Mouse (Mus musculus) heart, postnatal 10 days (tissue): ENCODE data around the gene Palm2. TPM values are rescaled to one million over a fixed set of nuclear protein-coding genes. Genes with fewer than 3 reads are reported as not detected.
A peak's percentile ranks its signal among the peaks of the same experiment; 100 is the strongest.

ENCODE experiments used
- DNase-seq, 2 experiments: peaks; one replicate each; pipeline ENCODE4 v3.0.0; 2021
- intact Hi-C: fragments of 180-260 bp; cut with DNase I; formaldehyde crosslinking; loops from one replicate; pipeline ENCODE4 v1.15.1; 2025
- total RNA-seq, 2 experiments: library from RNA; stranded (reverse); gene quantifications; 2 replicates each; pipeline ENCODE4 v1.2.3; 2021

Gene Palm2
- total RNA-seq, 2 experiments from 2014 or later: 21.6 to 37.2 TPM

DNA sequence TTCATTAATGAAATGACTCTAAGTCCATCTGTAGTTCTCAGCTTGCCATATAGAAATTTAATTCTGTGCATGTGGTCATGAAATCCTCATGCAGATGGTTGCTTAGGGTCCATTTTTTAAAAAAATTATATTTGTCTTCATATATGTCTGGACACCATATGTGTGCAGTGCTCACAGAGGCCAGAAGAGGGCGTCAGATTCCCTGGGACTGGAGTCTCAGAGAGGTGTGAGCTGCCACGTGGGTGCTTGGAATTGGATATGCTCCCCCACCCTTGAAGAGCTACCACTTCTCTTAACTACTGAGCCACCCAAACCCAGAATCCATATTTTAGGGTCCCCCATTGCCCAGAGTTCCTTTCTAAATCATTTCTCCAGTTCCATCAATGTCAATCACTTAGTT, 131.8 kb downstream of the Palm2 start:
- DNase-seq: no peak
- intact Hi-C loops: no loop called here

DNA sequence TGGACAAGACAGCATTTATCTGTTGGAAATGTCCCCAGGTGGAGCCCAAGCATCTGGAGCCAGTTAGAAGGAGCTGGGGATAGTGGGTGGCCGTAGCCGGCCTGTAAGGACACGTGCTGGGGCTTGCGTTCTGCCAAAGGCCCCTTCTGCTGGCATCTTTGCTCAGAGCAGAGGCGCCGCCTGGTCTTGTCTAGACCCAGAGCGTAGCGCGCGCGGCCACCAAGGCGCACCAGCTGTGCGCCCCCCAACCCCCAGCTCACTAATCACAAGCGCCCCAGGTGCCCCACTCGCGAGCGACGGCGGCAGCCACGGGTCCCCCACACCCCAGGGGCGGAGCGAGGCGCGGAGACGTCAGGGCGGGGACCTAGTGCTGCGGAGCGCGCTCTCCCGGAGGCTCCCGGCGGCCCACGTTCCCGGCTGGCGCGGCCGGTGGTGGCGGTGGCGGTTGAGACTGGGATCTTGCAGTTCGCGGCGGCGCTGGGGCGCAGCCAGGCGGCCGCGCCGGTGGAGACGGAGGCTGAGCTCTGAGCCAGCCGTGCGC, 133.7 kb downstream of the Palm2 start, which contains the start of gene Pakap:
Pakap (plus strand) TSS at position 514 of the 541 bp plus-strand sequence.
- intact Hi-C loops: loop anchor here (2.0 kb wide), 1 partner anchor 39 kb away; no protein-coding TSS in a partner anchor
- DNase-seq: peak; percentile 80 to 83

DNA sequence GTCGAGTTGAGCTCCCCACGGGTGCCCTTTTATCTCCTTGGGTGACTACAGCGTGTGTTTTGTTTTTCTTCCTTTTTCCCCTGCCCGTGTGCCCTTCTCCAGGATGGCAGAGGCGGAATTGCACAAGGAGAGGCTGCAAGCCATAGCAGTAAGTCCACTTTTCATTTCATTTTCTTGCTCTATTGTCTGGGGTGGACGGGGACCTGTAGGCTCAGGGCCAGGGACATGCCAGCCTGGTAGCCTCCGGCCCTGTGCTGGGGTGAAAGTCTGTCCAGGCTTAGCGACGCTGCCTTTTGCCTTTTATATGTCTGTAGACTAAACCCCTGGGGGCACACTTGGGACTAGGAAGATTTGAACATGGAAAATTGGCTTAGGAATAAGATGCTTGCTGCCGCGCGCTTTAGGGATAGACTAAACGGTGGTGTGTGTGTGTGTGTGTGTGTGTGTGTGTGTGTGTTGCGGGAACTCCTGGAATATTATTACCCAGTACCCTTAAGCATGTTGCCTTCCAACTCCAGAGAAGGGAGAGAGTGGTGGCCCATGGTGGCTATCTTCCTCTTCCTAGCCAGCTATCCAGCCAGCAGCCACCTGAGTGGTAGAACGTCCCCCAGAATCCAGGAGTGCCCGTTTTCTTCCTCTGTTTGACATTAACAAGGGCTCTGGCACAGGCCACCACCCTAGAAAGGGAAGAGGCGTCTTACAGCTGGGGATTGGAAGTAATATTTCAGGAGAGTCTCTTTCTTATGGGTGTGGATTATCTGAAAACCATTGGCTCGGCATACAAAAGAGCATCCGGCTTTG, 134.4 kb downstream of the Palm2 start:
- intact Hi-C loops: loop anchor here (2.0 kb wide), 1 partner anchor 38 kb away; no protein-coding TSS in a partner anchor
- DNase-seq: peak; percentile 55 to 57

DNA sequence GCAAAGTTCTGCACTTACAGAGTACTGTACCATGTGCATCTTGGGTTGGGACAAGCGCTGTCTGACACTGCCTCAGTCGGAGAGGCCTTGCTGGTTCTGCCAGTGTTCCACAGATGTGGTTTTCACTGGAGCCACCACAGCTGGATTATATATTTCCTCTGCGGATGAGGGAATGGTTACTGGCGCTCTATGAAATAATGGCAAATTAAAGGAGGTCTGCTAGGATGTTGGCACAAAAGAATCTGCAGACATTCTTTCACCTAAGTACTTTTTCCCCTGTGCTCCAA, 135.0 kb downstream of the Palm2 start:
- no peak for DNase-seq
- intact Hi-C loops: loop anchor here (2.0 kb wide), 1 partner anchor 38 kb away; no protein-coding TSS in a partner anchor

DNA sequence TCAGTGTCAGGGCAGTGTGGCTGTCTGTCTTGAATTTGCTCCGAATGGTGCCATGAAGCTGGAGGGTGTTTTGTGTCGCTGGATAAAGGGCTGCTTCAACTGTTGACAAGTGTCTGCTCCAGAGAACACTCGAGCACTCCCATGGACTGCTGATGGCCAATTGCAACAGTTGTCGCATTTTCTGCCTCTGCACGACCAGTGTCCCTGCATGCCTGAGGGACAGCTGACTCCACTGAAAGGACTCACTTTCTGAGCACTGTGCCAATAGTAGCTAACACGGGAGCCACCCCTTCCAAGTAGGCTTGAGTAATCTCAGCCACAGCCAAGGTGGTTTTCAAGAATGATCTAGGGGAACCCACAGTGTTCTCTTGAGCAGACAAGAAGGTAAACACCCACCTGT, 135.7 kb downstream of the Palm2 start:
- intact Hi-C loops: loop anchor here (2.0 kb wide), 1 partner anchor 37 kb away; no protein-coding TSS in a partner anchor

DNA sequence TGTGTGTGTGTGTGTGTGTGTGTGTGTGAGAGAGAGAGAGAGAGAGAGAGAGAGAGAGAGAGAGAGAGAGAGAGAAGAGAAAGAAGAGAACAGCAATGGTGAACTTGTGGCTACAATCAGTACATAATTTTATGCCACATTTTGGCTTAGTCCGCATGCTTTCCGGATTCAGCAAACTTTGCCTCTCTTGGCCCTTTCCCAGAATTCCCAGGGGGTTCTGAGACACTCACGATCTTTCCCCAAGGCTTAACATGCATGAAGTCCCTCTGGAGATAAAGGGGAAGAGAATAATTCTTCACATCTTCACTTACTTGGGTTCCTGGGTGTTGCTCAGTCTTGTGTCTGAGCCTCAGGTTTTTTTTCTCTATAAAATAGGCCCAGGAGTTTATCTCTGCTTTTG, 136.2 kb downstream of the Palm2 start:
- no peak for DNase-seq
- intact Hi-C loops: no loop called here

More for the DNA sequence above, 135.7 kb downstream of the Palm2 start:
- DNase-seq: peak; percentile 66 to 68

DNA sequence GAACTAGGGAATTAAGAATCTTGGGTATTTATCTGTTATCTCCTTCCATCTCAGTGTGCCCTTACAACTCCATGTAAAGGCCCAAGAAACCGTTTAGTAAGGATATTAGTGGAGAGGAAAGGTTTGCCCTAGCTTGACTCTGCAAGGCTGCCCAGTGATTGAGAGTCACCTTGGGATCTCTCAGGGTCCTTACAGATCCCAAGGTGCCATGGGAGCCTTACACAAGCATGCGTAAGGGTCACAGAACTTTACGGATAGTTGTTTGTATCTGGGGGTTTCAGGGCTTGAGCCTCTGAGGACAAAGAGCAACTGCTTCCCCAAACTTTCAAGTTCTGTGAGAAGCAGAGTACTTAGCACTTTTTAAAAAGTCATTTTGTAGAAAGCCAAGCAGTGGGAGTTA, 140.1 kb downstream of the Palm2 start:
- DNase-seq: no peak
- intact Hi-C loops: no loop called here

DNA sequence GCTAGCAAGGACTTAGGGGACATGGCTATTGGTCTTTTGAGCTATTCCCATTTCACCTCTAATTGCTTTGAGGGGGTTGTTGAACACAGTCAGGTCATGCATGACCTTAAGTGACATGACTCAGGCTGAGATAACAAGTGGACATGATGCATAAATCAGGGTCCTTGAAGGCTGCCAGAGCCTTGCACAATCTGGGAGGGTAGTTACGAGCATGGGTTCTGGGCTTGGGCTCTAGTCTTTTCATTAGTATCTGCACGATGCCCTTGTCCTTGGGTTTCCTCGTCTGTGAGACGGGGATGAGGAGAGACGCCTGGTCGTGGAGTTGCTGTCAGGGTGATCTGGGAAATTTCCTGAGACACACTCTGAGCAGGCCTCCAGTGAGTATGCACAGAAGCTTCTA, 140.6 kb downstream of the Palm2 start:
- intact Hi-C loops: no loop called here
- no peak for DNase-seq

DNA sequence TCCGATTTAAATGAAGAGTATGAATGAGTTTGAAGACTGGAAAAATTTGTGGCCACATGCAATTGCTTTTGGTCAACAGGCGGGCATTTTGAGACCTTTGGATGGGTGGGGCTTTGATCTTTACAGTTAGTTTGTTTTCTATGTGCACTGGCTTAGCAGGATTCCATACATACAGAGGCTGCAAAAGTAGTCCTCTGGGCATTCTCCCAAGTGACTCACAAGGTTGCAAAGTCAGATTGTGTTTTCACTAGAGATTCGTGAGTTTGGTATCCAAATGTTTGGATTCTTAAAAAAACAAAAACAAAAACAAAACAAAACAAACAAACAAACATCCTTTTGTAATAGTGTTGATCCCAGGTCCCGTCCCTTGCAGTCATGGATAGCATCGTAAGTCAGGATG, 141.6 kb downstream of the Palm2 start:
- DNase-seq: no peak
- intact Hi-C loops: no loop called here

DNA sequence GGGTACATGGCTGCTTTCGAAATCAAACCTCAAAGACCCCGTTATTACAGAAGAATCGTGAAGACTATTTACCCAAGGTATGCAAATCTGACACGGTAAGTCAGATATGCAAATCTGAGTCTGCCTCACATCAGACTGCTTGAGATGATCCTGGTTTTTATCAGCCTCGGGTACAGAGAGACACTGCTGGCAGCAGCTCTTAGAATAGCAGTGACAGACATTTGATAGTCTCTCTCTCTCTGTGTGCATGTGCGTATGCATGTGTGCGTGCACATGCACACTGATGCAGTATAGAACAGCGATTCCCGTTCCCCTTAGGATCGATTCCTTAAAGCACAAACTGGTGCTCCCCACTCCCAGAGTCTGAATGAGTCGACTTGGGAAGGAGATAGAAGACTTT, 142.0 kb downstream of the Palm2 start:
- intact Hi-C loops: no loop called here

DNA sequence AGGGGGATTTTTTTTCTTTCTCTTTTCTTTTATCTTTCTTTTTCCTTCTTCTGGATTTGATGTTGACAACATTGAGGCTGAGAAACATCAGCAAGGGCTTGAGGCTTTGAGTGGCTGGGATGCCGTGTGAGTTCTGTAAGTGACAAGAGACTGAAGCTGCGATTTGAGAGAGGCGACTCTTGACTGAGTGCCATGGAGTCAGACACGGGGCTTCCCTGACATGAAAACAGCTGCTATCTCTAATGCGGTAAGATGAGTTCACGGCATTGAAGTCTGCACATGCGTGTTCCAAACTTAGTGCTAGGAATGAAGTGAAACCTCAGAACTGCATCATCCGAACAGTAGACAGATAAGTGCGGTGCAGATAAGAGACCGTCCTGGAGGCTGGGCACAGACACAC, 145.6 kb downstream of the Palm2 start:
- intact Hi-C loops: no loop called here
- DNase-seq: no peak

More for the DNA sequence above, 142.0 kb downstream of the Palm2 start:
- no peak for DNase-seq

DNA sequence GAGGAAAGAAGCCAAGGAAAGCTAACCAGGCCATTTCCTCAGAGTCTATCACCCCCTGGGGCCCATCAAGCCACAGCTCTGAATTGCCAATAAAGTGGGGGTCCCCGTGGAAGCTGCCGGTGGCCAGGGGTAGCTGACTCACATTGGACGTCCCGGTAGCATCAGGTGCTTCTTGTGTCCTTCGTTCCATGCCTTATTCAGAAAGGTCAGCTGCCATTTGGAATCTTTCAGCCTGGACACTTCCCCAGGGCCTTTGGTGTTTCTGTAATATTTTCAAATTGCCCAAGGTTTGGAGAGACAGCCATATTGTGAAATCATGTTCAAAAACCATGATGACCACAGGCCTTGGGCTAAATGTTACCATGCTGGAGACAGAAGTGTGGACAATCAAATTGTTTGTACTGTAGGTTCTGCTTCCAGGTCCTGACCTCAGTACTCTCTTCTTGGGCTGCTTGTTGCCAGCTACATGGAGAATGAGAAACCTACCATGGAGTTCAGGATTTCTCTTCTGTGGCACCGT, 151.3 kb downstream of the Palm2 start:
- intact Hi-C loops: no loop called here
- DNase-seq: no peak

DNA sequence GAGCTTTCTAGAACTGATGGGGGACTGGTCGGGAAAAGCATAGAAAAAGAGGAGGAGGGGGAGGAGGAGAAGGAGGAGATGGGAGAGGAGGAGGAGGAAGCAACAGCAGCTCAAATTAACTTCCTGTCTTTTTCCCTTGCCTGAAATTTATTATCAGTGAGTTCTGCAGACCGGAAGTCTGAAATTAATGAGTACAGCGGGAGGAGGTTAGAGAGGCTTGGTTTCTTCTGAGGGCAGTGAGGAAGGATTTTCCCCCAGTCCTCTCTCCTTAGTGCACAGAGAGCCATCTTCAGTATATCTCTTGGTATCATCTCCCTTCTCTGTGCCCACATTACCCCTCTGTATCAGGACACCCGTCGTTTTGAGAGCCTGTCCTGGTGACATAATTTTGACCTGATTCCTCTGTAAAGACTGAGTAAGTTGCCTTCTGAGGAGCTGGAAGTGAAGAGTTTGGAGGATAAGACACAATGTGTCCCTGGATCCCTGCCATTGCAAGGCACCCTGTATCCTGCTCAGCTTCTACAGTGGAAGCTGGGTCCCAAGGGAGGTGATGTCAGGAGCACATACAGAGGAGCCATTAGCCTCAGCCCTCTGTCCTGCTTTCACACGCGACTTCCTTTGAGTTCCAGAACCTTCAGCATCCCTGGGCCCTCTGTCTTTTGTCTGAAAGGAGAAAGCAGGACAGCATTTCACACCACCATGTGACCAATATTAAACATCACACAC, 153.0 kb downstream of the Palm2 start:
- intact Hi-C loops: no loop called here
- peak; percentile 44 to 57 for DNase-seq

DNA sequence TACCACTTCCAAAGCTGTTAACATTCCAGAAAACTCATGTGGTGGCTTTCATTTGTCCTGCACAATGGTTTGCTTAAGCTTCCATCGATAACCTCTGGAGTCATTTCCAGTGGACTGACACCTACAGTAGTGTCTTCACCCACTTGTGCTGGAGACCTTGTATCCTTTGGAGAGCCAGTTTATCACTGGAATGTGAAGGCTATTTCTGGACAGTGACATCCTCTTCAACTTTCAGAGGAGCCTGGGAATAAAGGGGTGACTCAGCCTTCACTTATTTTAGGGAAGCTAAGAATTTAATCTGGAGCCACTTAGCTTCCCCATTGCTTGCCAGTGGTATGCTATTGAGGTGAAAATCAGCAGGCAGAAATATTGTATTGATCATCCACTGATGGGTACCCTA, 154.3 kb downstream of the Palm2 start:
- peak; percentile 60 to 65 for DNase-seq
- intact Hi-C loops: no loop called here

DNA sequence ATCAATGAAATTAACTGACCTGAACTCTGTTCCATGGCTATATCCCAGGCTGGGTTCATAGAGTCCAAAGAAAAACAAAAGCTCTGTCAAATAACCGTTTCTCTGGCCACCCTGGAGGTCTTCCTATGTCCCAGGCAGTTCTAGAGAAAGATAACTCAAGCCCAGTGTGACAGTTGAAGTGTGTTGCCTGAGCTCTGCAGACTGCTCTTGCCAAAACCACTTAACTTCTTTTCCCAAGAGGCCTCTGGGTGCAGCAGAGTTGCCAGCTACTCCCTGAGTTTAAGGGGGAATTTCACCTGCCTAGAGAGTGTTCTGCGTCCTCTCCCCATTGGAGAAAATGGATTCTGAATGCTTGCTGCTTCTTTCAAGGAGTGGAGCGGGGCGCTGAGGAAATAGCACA, 158.7 kb downstream of the Palm2 start:
- intact Hi-C loops: no loop called here
- DNase-seq: peak; percentile 57

DNA sequence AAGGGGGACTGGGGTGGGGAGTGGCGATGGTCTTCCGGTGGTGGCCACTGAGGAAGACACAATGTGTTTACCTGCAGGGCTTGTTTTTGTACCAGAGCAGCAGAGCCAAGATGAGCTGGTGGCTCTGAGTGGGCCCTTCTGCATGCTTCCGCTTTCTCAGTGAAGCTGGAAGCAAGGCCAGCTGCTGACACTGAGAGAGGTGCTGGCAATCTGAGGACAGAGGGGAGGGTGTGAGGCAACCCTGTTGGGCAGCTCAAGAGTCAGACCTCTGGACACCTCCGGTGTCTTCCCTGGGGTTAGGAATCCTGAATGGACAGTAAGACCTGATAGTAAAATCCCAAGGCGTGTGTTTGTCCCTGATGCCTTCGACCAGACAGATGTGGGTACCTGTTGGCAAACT, 165.9 kb downstream of the Palm2 start:
- DNase-seq: no peak
- intact Hi-C loops: no loop called here

DNA sequence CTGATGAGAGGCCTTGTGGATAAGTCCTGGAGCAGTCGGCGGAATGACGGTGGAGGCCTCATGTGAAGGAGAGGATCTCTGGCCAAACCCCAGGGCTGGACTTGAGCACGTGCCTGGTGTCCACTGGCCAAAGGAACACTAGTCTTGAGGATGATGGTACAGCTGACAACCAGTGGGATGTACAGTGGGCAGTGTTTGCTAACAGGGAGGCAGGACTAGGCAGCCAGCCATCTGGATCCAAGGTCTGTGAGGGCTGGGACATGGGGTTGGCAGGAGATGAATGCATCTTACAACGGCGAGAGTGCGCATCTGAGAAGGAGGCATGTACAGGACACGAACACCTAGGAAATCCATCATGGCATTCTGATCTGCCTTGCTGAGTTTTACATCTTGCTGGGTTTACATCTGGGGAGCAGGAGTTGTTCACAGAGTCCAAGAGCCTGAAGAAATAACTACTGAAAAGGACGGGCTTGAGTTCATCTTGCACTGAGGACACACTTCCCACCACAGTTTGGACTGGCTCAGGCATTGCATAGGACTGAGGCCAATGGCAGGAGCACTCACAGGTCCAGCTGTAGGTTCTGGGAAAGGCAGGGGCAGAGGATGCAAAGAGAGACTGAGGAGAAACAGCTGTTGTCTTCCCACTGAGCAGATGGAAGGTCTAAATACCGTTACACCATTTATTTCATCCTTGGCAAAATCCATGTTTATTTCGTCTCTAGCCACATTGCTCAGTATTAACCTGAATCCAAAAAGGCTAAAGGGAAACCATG, 166.8 kb downstream of the Palm2 start:
- intact Hi-C loops: no loop called here
- peak; percentile 38 to 41 for DNase-seq

DNA sequence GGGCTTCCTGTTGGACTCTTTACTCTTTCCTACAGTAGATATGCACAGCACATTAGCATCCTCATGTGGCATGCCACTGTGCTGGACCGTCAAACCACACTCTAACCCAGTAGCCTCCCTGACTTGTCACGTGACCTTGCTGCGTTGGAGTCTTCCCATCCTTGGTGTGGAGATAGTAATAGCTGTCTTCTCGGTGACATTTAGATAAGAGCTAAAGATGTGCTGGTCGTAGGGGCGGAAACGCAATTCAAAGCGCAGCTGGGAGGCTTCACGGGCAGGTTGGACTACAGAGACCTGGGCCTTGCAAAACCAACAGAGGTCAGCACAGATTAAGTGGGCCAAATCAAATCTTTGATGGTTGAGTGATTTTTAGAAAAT, 167.4 kb downstream of the Palm2 start:
- intact Hi-C loops: no loop called here
- DNase-seq: no peak

DNA sequence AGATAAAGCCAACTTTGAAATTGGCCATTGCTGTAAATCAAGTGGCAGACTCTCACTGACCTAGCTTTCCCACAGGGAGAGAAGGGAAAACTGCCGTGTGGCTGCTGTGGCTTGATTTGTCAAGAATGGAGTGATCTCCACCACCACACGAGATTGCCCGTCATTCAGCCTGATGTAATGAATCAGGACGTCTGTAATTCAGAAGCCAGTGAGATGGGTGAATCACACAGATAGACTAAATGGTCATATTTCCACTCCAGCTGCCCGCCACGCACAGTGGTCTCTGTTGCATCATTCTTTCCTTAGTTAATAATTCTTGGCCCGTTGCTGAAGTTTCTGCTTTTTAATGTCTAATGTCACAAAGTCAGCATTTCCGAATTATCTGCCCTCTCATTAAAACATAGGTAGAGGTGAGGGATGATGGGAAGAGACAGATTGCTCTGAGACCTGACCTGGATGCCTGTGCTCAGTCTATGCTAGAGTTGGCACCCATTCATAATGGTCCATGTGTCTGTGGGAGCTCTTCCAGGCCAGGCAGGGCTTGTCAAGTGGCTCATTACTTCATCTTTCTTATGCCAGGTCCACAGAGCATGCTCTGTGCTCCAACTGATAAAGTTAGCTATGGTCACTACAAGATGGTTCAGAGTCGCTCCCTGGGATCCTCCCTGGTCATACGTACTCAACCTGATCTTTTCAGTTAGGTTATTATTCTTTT, 168.0 kb downstream of the Palm2 start:
- intact Hi-C loops: no loop called here

DNA sequence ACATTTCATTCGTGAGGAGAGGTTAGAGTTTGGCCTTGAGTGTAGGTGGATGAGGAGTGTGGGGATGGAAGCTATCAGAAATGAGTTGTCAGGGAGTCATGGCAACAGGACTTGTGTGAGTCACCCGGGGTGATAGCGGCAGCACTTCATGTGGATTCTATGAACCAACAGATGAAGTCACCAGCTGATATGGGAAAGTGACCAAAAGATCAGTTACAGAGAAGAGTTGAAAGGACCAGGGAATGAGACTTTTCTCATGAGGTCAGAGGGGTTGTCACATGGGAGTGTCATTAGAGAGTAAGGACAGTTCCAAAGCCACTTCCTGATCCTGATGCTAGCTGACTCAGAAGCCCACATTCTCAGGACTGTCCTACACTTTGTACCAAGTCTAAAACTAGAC, 172.2 kb downstream of the Palm2 start:
- intact Hi-C loops: loop anchor here (2.0 kb wide), 1 partner anchor 37 kb away; the partner anchor contains the start of gene Pakap
- peak; percentile 42 to 60 for DNase-seq

More for the DNA sequence above, 168.0 kb downstream of the Palm2 start:
- peak; percentile 50 to 52 for DNase-seq
